Mouse (Mus musculus): ENCODE measurements at regions not wholly inside any gene's neighbourhood (a gene's known extent, or its start where the extent isn't known, plus 50 kb on each side); places are given as distances from the start of the nearest gene placed in this dataset.

DNA sequence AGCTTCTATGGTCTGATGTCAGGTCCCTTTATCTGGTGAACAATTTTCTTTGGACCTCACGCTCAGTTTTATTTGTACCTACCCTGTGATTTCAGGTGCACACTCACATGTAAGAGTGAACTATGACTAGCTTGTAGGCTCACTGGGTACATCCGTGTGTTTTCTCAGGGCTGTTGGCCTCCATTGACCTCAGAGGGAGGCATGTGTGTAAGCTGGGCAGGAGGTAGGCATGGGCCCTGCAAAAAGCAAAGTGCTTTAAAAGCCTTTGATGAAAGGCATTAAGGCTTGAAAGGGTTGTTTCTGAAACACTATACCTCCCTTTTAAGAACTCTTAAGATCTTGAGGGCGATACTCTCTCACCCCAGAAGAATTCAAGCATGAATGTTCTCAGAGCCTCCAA lies 112.9 kb upstream of the Gdnf start:
- DNase-seq, result peak; percentile 6

DNA sequence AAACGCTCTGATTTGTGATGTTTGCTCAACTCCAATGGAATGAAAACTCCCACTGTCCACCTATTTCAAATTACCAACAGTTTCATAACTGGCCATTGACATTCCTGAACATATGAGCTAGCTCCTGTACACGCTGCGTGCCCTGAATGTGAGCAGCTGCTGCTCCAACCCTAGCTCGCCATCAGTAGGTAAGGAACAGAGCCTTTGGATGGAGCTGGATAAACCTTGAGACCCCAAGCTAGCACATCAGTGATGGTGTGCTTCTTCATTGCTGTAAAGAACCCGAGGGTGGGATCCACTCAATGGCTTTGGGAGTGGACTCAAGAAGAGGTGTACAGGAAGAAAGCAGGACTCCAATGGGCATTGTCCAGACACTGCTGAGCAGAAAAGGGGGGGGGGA lies 101.8 kb upstream of the Gdnf start:
- no peak for DNase-seq

DNA sequence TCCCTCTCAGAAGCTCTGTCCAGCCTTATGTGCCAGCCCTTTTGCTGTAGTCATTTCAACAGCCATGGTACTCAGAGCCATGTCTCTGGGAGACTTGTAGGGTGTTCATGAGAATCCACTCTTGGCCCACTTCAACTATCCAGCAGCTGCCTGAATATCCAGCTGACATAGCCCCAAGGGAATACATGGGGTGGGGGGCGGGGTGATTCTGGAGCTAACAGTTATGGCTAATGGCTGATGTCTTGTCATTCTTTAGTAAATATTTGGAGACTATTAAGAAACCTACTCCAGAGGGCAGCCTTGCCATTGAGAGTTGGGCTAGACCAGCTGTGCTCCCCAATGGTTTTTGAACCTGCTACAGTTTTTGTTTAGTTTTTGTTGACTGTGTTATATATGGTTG lies 96.0 kb upstream of the Gdnf start:
- no peak for DNase-seq

DNA sequence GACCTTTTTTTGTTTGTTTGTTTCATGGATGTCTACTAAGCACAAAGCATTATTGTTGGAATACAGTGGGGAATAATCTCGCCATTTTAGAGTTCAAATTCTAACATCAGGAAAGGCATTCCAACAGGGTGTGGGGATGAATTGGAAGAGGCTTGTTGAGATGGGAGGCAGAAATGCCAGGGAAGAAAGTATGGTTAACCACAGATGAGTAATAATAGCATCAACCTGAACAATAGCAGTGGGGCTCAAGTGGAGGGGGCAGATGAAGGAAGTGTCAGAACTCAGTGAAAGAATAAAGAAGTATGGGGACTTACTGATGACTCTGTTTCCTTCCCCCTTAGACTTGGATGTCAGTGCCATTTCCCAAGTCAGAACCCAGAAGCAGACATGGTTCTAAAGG lies 94.5 kb upstream of the Gdnf start:
- no peak for DNase-seq

DNA sequence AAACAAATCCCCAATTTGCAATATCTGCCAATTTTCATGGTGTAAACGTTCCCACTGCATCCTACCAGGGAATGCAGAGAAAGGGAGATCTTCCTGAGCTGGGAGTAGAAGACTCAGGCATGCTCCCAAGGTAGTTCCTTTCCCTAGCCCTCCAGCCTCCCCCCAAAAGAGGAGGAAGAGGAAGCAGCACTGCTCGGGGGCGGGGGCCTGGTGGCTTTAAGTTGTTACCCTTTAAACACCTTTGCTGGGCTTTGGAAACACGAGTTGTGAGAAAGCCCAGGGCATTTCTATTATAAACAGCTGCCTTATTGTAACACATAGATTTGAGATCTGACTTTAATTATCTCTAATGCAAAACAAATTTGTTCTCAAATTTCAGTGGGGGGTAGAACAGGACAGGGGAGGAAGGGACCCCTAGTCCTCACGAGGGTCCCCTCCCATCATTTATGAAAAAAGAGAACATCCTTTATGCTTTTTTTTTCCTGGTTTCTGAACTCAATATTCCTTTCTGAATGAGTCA lies 87.4 kb upstream of the Gdnf start:
- DNase-seq, result peak; percentile 43

DNA sequence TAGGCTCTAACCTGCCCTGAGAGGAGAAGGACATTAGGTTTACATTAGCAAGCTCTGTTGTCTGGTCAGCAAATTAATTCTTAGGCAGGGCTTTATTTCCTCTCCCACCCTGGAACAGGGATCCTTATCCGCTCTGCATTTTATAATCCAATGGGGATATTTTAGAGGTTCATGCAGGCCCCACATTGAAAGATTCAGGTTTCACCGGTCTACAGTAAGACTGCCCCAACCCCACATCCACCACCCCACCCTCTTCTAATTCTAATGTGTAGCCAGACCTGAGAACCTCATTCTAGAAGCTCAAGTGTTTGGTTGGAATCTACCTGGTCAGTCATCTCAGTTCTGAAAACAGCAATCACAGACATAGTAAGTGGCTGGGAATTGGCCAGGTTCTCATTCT lies 86.9 kb upstream of the Gdnf start:
- DNase-seq, result no peak

DNA sequence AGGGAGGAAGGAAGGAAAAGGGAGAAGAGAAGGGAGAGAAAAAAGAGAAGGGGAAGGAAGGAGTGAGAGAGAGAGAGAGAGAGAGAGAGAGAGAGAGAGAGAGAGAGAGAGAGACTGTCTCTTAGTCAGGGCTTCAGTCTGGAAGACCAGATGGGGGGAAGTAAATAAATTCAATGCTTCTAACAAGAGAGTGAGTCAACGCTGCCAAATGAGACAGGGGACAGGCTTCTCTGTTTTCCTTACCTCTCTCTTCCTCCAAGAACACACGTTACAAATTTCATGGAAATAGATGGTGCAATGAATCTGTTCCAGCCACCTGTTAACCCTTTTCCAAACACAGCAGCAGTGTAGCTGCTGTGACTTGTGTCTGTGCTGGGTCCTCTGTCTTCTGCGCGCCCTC lies 85.1 kb upstream of the Gdnf start:
- DNase-seq, result no peak

DNA sequence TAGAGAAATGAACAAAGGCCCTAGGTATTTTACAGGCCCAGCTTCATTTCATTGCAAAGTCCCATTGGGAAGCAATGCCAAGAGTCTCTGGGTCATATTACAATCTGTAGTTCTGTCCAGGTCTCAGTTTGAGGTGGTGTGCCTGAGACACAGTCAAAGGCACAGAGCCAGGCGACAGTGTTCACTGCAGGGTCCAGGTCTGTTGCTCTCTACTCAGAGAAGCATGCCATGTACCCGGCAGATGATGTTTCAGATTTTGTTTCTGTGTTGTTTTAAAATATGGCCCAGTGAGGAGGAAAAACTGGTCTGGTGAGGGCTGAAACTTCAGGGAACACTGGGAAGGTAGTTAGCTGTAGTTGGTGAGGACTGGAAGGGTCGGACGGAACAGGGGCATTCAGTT lies 63.1 kb upstream of the Gdnf start:
- no peak for DNase-seq

DNA sequence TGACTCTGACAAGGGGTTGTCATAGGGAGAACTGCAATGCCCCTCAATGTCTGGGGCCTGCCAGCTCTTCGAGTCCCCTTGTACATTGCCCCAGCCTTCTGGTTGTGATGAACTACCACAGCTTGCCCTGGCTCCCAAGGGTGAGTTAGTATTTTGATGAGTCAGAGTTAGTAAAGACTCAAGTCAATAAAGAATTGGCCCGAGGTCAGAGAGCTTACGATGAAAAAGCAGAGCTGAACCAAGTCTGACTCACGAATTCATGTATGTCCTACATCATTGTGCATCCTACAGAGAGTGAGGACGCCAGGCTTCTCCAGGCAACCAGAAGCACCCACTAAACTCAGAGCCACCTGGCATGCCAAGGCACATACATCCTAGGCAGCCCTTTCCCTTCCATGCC lies 60.2 kb upstream of the Gdnf start:
- DNase-seq, result no peak

All from embryo, embryonic 11 days (tissue).